Mouse (Mus musculus) ES-E14 (cell line): ENCODE data around the gene Fam20a.

Experiments used
- CHD2 ChIP-seq: IDR thresholded peaks from 2 replicates; pipeline ENCODE4 v1.6.1; 2014; ENCODE audit warnings: mild to moderate bottlenecking, low read depth, low read length, inconsistent platforms
- HCFC1 ChIP-seq: IDR thresholded peaks from 2 replicates; pipeline ENCODE4 v1.6.1; 2012; ENCODE audit warnings: low read length, inconsistent platforms, borderline replicate concordance; ENCODE audit not compliant: insufficient read depth
- MAFK ChIP-seq: IDR thresholded peaks from 2 replicates; pipeline ENCODE4 v1.6.1; 2014; ENCODE audit warnings: mild to moderate bottlenecking, low read depth, low read length, inconsistent platforms; ENCODE audit not compliant: insufficient read depth
- ZC3H11A ChIP-seq: IDR thresholded peaks from 2 replicates; pipeline ENCODE4 v1.6.1; 2012; ENCODE audit warnings: low read depth, mild to moderate bottlenecking, inconsistent platforms, low read length, borderline replicate concordance
- ZNF384 ChIP-seq: IDR thresholded peaks from 2 replicates; pipeline ENCODE4 v1.6.1; 2012; ENCODE audit warnings: low read depth, low read length, inconsistent platforms

- TF ChIP-seq HCFC1, result no peak
- TF ChIP-seq ZNF384, result no peak
- no peak for TF ChIP-seq CHD2
- no peak for TF ChIP-seq ZC3H11A
- TF ChIP-seq MAFK, result no peak
Measured at GRCm38 (mm10) chr11:109620356-109620755, 101.7 kb downstream of the Fam20a start.
